Mouse (Mus musculus) heart, adult 2 months (tissue): Measurements from ENCODE around the gene Msi2. TPM values are rescaled to one million over a fixed set of nuclear protein-coding genes. Genes with fewer than 3 reads are reported as not detected.
A peak's percentile ranks its signal among the peaks of the same experiment; 100 is the strongest.

Source experiments
- DNase-seq, 2 experiments: peaks; one replicate each; pipeline ENCODE4 v3.0.0; 2021
- H3K27ac ChIP-seq: fragments of 200-600 bp; 2 replicates; pipeline ENCODE4 v1.8.1; 2022
- H3K27me3 ChIP-seq: fragments of 200-500 bp; 2 replicates; pipeline ENCODE4 v1.6.1; 2012; ENCODE audit warnings: mild to moderate bottlenecking, low read length, inconsistent platforms, mixed read lengths; ENCODE audit not compliant: control insufficient read depth, insufficient read depth
- H3K36me3 ChIP-seq: fragments of 200-500 bp; 2 replicates; pipeline ENCODE4 v1.6.1; 2012; ENCODE audit warnings: low read length, inconsistent platforms; ENCODE audit not compliant: control insufficient read depth, insufficient read depth
- H3K4me1 ChIP-seq: fragments of 200-500 bp; 2 replicates; pipeline ENCODE4 v1.6.1; 2011; ENCODE audit warnings: low read length; ENCODE audit not compliant: control insufficient read depth, insufficient read depth
- H3K4me3 ChIP-seq: fragments of 200-600 bp; 2 replicates; pipeline ENCODE4 v1.8.1; 2022
- H3K79me2 ChIP-seq: fragments of 200-500 bp; replicated peaks from 2 replicates; pipeline ENCODE4 v1.6.1; 2012; ENCODE audit warnings: mild to moderate bottlenecking, inconsistent platforms, low read length, moderate library complexity, mixed read lengths; ENCODE audit not compliant: control insufficient read depth, insufficient read depth
- H3K9ac ChIP-seq: fragments of 200-500 bp; 2 replicates; pipeline ENCODE4 v1.6.1; 2012; ENCODE audit warnings: low read depth, mild to moderate bottlenecking, control low read depth, inconsistent platforms, low read length, mixed read lengths
- CTCF ChIP-seq: fragments of 200-600 bp; IDR thresholded peaks from 2 replicates; pipeline ENCODE4 v1.8.1; 2022; ENCODE audit warnings: antibody characterized with exemption, mild to moderate bottlenecking, moderate library complexity
- EP300 ChIP-seq: fragments of 200-500 bp; IDR thresholded peaks from 2 replicates; pipeline ENCODE4 v1.6.1; 2011; ENCODE audit warnings: low read depth, low read length, control low read depth; ENCODE audit not compliant: insufficient read depth
- POLR2A ChIP-seq: fragments of 200-500 bp; IDR thresholded peaks from 2 replicates; pipeline ENCODE4 v1.6.1; 2011; ENCODE audit warnings: mild to moderate bottlenecking, low read depth, low read length, control low read depth; ENCODE audit not compliant: insufficient read depth
- WGBS: fragments of 180-500 bp; shearing (Covaris S2); methylation state at CpG from one replicate; pipeline ENCODE4 v1.1.7; 2018; 5-methylcytosine and 5-hydroxymethylcytosine counted together
- intact Hi-C: fragments of 180-260 bp; cut with DNase I; formaldehyde crosslinking; loops from one replicate; pipeline ENCODE4 v1.15.1; 2025
- polyA plus RNA-seq: library from polyadenylated mRNA; depleted of rRNA; stranded (reverse); fragments of >200 nt; gene quantifications from 2 replicates; pipeline ENCODE4 v1.2.3, GENCODE M21; 2012
- total RNA-seq, 2 experiments: library from RNA; stranded (reverse); gene quantifications; 2 replicates each; pipeline ENCODE4 v1.2.3; 2021

Msi2 gene
- total and polyA plus RNA-seq, 3 experiments, result 42.5 to 208 (median 176) TPM

- TF ChIP-seq POLR2A (no peak), EP300 (no peak), CTCF (no peak)
- H3K4me1 ChIP-seq, result no peaks in the 10 kb centered on the region
- no peak overlapping the region for H3K9ac ChIP-seq
- intact Hi-C loops, result no loop called here
- no peaks in the 10 kb centered on the region for H3K79me2 ChIP-seq
- H3K27ac ChIP-seq, result no peak overlapping the region
- no peak for DNase-seq
- H3K36me3 ChIP-seq, result no peaks in the 10 kb centered on the region
- no peaks in the 10 kb centered on the region for H3K27me3 ChIP-seq
- no peak overlapping the region for H3K4me3 ChIP-seq
- 62% methylated on average over 13 of the region's 13 CpGs for WGBS
Observed at GRCm38 (mm10) chr11:88739574-88740295, 21.4 kb upstream of the Msi2 start.

- Histone ChIP-seq H3K4me1 (peaks cover 3% of the 10 kb centered on the region), H3K27ac (peak overlapping the region; percentile 77), H3K36me3 (no peaks in the 10 kb centered on the region), H3K9ac (no peak overlapping the region; the same call in 1 of the 2 replicates), H3K4me3 (no peak overlapping the region), H3K27me3 (no peaks in the 10 kb centered on the region), H3K79me2 (no peaks in the 10 kb centered on the region)
- intact Hi-C loops, result loop anchor here (1.0 to 5.0 kb wide), 6 partner anchors 73 to 477 kb away; no protein-coding TSS in a partner anchor
- 52% methylated on average over 5 of the region's 5 CpGs for WGBS
- DNase-seq, result peak in 1 of 2 experiments; percentile 51
- no peak for TF ChIP-seq POLR2A
- 0 out of 2 replicates have a peak, but pooled peaks have one; percentile 10 for TF ChIP-seq CTCF
- no peak for TF ChIP-seq EP300
Observed at GRCm38 (mm10) chr11:88729363-88729762, 11.1 kb upstream of the Msi2 start.

GRCm38 (mm10) chr11:88728508-88728890, 10.2 kb upstream of the Msi2 start:
- peaks cover 3% of the 10 kb centered on the region for H3K4me1 ChIP-seq
- peak; percentile 73 to 83 for DNase-seq
- no peak overlapping the region for H3K4me3 ChIP-seq
- no peak overlapping the region for H3K9ac ChIP-seq
- peak overlapping the region; percentile 77 for H3K27ac ChIP-seq
- intact Hi-C loops, result loop anchor here (1.0 to 5.0 kb wide), 6 partner anchors 72 to 476 kb away; no protein-coding TSS in a partner anchor
- H3K79me2 ChIP-seq, result no peaks in the 10 kb centered on the region
- 1% methylated on average over 6 of the region's 6 CpGs for WGBS
- H3K36me3 ChIP-seq, result no peaks in the 10 kb centered on the region
- peak; percentile 96 for TF ChIP-seq CTCF
- peak; percentile 82 for TF ChIP-seq EP300
- TF ChIP-seq POLR2A, result no peak
- no peaks in the 10 kb centered on the region for H3K27me3 ChIP-seq

GRCm38 (mm10) chr11:88727768-88728507, 9.6 kb upstream of the Msi2 start:
- 59% methylated on average over 20 of the region's 20 CpGs for WGBS
- Histone ChIP-seq H3K4me1 (peaks cover 3% of the 10 kb centered on the region), H3K27me3 (no peaks in the 10 kb centered on the region), H3K27ac (no peak overlapping the region), H3K79me2 (no peaks in the 10 kb centered on the region), H3K4me3 (no peak overlapping the region), H3K36me3 (no peaks in the 10 kb centered on the region), H3K9ac (no peak overlapping the region)
- TF ChIP-seq POLR2A, result no peak
- no peak for TF ChIP-seq CTCF
- no peak for TF ChIP-seq EP300
- no peak for DNase-seq
- intact Hi-C loops, result loop anchor here (1.0 to 5.0 kb wide), 6 partner anchors 71 to 475 kb away; no protein-coding TSS in a partner anchor

- no peak for DNase-seq
- intact Hi-C loops, result no loop called here
- Histone ChIP-seq H3K79me2 (no peaks in the 10 kb centered on the region), H3K27ac (no peak overlapping the region), H3K4me3 (no peak overlapping the region), H3K4me1 (no peaks in the 10 kb centered on the region), H3K27me3 (no peaks in the 10 kb centered on the region), H3K36me3 (no peaks in the 10 kb centered on the region), H3K9ac (no peak overlapping the region)
- 81% methylated on average over 10 of the region's 10 CpGs for WGBS
- TF ChIP-seq POLR2A (no peak), EP300 (no peak), CTCF (no peak)
Observed at GRCm38 (mm10) chr11:88721144-88721636, 2.9 kb upstream of the Msi2 start.
